Mouse (Mus musculus) gastrocnemius, postnatal 36 days (tissue): Measurements from ENCODE around the gene Fahd1. TPM values are rescaled to one million over a fixed set of nuclear protein-coding genes. Genes with fewer than 3 reads are reported as not detected.

Source experiments
- DNase-seq, 2 experiments: peaks; one replicate each; pipeline ENCODE4 v3.0.0; 2022
- intact Hi-C: fragments of 180-260 bp; cut with DNase I; formaldehyde crosslinking; loops from one replicate; pipeline ENCODE4 v1.15.1; 2025
- total RNA-seq, 2 experiments: library from RNA; stranded (reverse); gene quantifications; 2 replicates each; pipeline ENCODE4 v1.2.3; 2021

Fahd1 gene
- total RNA-seq, 2 experiments from 2014 or later = 40.3 to 42.1 TPM

DNA sequence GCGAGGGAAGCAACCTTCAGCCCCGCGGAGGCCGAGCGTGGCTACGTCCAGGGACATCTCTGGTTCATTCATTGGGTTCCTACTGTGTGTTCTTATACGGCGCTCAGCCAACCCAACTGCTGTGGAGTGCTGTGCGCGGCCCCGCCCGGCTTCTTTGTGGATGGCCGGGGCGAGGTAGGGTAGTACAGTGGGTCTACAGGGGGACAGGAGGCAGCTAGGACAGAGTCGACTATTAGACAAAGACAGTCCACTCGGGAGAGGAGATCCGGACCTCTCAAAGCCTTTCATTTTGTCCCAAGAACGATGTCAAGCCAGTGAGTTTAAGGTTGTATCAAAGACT lies 36.7 kb upstream of the Fahd1 start:
- intact Hi-C loops = no loop called here
- DNase-seq = no peak

DNA sequence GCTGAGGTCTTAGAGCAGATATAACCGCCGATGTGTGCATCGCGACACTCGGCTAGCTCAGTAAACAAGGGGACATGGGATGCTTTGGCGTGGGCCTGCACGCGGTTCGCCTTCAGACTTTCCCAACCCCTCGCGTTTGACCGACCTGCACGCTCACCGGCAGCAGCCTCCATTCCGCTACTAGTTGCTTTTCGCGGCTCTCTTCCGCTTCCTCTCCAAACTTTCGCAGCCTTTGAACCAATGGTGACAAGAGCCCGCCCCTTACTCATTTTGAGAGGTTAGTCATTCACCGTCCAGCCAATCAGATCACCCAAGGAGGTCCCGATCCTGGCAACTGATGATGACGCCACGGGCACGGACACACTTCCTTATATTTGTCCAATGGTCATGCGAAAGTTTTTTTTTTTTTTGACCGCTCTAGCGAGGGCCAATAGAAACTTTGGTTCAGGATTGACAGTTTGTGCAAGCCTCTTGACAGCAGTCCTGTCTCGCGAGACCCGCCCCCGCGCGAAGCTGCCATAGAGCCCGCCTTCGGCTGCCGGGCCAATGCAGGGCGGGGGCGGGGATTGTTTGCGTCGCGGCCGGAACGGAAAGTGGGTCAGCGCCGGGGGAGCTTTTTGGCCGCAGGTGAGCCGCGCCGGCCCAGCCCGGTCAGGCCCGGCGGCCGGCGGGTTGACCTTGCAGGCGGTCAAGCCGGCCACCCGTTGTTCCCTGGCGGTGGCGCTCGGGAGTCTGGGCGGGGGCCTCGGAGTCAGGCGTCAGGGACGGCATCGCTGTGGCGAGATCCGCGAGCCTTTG lies 36.2 kb upstream of the Fahd1 start, which contains the start of the genes Nubp2 and Spsb3:
Gene Nubp2, minus strand, starts transcription at position 216 of the 798 bp plus-strand sequence.
Gene Spsb3, plus strand, starts transcription at position 510 of the 798 bp plus-strand sequence.
- intact Hi-C loops = no loop called here
- peak; percentile 92 to 98 for DNase-seq

DNA sequence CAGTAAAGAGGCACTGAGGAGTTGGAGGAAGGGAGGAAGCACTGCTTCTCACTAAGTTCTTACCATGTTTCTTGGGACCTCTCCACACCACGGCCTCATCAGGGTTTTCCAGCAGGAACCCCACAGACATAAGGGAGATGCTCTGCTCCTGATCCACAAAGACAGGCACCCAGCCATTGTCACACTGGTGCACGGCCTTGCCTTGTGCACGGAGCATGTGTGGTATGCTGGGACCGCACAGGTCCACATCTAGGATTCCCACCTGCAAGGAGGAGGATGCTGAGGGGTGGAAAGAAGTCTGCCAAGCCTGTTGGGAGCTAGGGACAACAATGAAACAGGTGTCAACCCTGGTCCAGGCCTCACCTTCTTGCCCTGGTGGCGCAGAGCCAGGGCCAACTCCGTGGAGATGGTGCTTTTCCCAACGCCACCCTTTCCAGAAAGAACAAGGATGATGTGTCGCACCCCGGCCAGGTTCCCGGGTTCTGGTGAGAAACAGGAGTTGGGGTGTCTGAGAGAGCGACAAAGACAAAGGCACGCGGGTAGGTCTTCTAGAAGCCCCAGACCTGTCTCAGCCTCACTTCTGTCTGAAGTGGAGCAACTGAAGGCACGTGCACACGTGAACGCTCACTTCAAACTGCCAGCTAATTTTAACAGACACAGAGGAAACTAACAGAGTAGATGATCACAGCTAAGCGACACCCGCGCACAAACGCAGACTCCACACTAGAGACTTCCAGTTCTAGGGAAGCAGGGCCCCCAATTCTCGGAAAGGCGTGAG lies 35.4 kb upstream of the Fahd1 start:
- no peak for DNase-seq
- intact Hi-C loops = no loop called here

DNA sequence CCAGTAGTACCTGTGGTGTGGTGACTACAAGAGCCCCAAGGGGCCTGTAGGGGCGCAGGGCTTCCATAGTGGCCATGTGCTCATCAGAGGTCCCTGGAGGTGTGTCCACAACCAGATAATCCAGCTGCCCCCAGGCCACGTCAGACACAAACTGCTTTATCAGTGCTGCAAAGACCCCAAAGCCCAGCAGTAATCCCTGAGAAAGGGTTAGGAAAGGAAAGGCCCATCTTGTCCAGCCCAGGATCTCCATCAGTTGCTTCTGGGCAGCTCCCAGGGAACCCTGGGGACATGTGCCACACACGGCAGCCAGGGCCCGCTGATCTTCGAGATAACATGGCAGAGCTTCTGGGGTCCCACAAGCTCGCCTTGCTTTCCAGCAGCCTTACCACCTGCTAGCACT lies 34.2 kb upstream of the Fahd1 start:
- intact Hi-C loops = loop anchor here (5.0 kb wide), 1 partner anchor 137 kb away; no protein-coding TSS in a partner anchor
- DNase-seq = no peak

DNA sequence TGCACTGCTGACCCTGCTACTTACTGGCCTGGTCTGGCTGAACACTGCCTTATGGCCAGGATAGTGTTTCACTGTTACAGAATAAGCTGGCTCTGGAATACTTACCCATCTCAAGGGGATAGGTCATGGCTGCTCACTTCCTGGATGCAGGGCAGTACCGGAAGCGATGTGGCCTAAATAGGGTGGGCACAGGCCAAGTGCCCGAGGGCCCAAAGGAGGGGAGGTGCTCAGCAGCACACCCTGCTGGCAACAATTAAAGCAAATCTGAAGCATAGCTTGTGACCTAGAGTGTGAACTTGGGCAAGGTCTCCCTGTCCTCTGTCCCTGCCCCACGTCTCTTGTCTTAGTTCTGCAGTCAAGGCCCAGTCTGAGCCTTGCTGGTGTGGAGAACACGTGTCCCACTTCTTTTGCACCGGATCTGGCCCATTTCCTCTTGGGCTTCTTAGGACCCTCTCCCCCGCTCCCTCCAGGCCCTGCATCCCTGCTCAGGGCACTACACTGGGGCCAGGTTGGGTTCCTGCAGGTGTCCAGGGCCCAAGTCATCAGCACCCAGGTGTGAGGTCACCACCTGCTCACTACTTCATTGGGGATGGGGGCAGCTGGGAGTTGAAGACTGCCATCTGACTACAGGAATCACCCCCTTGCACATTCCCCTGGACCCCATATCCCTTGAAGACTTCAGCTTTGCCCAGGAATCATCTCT lies 31.7 kb upstream of the Fahd1 start:
- intact Hi-C loops = loop anchor here (5.0 kb wide), 1 partner anchor 135 kb away; no protein-coding TSS in a partner anchor
- no peak for DNase-seq

DNA sequence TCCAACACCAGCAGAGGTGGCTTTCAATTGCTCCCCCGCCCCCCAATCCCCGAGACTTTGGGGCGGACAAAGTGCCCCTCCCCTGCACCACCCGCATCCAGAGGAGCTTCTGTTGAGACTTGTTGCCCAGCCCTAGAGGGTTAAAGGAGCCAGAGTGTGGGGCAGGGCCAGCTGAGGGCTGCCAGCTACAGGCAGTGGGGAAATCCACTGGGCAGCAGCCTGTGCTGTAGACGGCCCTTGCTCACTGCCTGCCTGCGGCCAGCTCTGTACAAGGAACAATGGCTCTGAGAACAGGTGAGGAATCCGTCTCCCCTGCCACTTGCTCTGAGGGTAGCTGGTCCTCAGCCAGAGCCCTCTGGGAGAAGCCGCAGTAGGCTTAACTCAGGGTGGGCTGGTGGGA lies 28.4 kb upstream of the Fahd1 start:
- DNase-seq = no peak
- intact Hi-C loops = no loop called here

DNA sequence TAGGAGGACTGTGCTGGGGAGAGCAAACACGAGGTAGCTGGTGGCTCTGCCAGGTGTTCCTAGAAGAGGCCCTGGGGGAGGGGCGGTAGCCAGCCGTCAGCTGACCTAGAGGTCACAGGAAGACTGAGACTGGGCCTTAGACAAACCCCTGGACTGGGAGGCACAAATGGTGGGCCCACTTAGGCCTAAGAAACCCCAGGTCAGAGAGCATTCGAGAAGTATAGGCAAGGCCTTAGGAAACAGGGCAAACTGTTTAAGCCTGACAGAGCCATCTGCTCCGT lies 27.9 kb upstream of the Fahd1 start:
- DNase-seq = peak; percentile 48 to 51
- intact Hi-C loops = no loop called here

DNA sequence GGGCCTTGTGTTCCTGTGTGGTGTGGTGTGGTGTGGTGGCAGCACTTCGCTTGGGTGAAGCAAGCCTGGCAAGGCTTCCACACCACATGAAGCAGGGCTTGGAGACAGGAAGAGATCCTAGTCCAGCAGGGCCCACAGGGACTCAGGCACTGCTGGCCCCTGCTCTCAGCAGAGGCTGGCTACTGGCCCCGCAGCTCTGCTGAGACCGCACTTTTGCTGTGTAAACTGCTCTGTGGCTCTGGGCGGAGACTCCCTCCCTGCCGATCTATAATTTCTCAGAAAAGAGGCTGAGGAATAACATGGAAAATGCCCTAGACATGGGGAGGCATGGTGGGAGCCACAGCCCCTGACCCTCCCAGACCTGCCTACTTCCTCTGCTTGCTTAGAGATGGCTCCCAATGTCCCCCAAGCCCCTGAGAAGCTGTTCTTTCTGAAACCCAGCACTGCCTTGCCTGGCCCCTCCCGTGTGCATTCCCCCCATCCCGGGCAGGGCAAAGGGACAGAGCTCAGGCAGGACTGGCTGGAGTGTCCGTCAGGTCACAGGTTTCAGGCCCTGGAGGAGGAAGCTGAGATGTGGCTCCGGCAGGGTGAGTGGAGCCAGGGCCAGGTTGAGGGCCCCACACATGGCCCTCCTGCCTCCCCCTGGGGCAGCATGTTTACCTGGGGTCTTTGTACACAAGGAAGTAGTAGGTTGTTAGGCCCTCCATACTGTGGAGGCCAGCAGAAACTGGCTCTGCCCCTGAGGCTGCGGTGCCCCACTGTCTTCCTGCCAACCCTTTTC lies 27.4 kb upstream of the Fahd1 start:
- intact Hi-C loops = loop anchor here (2.0 kb wide), 1 partner anchor 27 kb away; the partner anchor contains the start of gene Fahd1
- DNase-seq = peak in 1 of 2 experiments; percentile 50

DNA sequence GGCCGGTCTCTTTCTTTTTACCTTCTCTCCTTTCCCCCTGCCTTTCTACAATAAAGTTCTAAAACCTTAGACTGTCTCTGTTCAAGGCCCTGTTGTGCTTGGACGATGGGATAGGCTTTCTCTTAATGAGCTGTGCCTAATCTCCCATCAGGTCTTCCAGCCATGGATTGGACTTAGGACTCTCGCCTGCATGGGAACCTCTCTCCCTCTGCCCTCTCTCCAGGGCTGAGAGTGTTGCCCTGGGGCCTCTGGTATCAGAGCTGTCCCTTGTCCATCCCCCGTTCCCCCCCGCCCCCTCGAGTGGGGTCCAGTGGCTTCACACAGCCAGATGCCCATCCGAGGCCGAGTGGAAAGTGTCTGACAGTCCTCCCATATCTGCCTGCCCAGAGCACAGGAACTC lies 24.8 kb upstream of the Fahd1 start:
- no peak for DNase-seq
- intact Hi-C loops = no loop called here

DNA sequence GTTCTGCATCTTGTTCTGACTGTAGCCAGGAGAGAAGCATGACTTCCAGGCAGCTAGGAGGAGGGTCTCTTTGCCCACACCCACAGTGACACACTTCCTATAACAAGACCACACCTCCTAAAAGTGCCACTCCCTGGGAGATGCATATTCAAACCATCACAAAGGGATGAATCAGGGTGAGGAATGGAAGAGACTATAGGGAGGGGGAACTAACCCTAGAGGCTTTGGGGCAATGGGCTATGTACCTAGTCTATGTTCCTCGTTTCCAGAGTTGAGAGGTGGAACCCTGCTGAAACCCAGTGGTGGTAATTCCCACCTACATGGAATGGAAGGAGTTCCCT lies 24.2 kb upstream of the Fahd1 start:
- intact Hi-C loops = no loop called here
- DNase-seq = no peak

DNA sequence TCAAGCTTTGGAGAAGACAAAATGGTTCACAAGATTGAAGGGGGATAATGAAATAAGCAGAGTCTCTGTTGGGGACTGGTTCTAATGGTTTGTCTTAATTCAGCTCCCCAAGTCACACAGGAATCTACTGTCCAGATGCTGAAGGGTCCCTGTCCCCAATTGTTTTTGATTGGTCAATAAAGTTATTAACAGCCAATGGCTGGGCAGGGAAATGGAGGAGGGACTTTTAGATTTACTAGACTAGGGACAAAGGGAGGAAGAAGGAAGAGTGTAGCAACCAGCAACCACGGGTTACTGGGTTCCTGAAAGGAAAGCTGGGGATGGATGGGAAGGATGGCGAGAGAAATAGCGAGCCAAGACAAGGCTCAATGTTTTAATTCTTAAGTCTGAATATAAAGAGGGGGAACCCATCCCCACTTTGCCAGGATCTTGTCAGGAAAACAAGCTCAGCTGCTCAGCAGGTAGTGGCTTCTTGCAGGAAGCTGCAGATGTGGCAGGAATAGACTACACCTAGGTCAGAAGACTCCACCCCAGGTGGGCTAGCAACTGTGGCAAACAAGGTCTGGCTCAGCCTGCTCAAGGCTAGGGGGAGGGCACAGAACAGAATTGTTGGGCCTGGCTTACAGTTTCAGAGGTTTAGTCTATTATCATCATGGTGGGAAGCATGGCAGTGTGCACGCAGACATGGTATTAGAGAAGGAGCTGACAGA lies 23.7 kb upstream of the Fahd1 start:
- DNase-seq = no peak
- intact Hi-C loops = no loop called here

DNA sequence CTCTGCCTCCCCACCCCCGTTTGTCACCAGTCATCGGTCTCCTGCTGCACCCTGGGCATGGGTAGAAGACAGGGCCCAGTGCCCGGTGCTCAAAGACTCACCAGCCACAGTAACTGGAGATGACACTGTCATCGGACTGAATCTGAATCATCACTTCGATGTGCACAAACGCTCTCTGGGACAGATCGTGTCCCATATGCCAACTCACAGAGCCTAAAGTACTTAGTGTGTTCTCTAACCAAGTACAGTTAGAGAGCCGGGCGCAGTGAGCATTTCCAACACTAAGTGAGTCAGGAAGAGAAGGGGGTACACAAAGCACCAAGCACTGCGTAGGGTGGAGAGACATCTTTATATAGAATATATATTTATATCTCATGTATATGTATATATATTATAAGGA lies 17.8 kb upstream of the Fahd1 start:
- DNase-seq = no peak
- intact Hi-C loops = no loop called here

DNA sequence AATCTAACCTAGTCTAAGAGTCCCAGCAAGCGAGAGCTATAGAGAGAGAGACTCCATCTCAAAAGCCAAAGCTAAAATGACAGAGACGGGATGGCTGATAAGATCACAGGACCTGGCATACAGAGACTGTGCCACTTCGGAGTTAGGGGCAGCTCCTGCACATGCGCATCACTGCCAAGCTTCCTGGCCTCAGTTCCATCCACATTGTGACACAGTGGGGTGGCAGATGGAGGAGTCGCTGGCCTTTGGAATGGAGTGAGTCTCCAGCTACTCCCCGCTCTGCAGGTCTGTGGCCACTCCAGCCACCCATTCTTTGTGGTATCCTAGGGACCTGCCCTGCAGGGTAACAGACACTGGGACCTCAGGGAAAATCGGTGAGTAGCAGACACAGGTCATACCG lies 15.6 kb upstream of the Fahd1 start, which contains the start of gene Igfals:
Gene Igfals, plus strand, starts transcription at position 222 of the 400 bp plus-strand sequence.
- intact Hi-C loops = no loop called here
- no peak for DNase-seq

DNA sequence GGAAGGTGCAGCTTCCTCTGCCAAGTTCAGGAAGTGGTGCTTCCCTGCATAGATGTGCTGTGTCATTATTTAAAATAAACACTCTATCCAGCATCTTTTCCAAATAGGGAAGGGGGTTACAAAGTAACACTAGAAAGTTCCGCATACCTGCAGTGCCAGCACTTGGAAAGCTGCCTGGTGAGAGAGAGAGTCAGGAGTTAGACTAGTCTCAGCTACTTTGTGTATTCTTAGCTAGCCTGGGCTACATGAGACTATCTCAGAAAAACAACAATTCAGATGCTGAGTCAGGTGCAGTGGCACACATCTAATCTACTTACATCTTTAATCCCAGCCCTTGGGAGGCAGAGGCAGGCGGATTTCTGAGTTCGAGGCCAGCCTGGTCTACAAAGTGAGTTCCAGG lies 11.6 kb upstream of the Fahd1 start:
- intact Hi-C loops = no loop called here

DNA sequence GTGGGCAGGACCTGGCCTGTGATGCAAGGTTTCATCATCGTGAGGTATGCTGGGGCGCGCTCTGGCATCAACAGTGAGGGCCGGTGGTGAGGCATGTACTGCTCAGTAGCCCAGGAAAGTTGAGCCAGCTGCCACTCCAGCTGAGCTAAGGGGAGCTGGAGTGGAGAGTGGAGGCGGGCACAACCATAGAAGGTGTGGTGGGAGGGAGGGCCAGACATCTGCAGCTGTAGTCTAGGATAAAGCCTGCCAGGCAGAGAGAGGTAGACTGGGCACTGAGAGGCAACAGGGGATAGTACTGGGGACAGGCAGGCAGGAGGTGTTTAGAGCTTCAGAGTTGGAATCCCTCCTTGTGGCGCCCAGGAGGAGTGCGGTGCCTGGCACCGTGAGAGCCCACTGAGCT lies 9.9 kb upstream of the Fahd1 start:
- no peak for DNase-seq
- intact Hi-C loops = no loop called here

More for the DNA sequence above, 11.6 kb upstream of the Fahd1 start:
- DNase-seq = no peak

DNA sequence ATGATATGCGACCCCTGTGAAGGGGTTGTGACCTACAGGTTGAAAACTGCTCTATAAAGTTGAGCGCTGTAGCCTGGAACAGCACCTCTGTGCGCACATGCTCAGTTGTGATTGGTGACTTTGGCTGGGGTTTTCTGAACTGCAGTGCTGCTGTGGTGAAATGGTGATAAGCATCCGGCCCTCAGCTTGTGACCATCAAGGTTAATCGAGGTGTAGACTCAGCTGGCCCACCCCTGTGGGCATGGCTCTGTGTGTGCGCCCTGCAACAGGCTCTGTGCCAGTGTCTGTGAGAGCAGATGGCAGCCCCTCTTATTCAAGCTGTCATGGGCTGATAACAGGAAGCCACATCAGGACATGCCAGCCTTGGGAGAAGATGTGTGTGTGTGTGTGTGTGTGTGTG lies 8.8 kb upstream of the Fahd1 start:
- no peak for DNase-seq
- intact Hi-C loops = no loop called here

DNA sequence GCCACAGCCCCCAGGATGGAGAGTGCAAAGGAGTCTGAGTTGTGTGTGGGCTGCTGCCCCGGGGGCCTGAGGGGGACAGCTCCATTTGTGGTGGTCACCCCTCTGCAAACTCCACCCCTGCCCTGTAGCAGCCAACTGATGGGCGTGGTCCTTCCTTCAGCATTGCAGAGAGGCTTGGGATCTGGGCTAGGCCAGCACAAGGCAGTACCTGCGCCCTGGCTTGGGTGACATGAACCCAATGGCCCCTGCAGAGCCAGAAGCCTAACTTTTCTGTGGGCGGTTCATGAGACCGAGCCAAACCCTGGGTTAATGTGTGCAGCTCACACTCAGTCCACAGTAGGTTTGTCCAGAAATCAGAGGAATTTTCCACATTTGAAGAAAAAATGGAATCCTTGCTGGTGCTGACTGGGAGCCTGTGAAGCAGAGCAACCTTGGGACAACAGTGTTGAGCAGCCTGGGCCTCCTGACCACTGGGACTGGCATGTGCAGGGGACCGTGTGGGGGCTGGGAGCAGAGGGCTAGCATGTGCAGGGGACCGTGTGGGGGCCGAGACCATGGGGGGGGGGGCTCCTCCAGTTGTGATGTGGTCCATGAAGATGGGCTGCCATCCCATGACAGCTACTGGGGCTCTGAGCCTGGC lies 7.8 kb upstream of the Fahd1 start:
- DNase-seq = no peak
- intact Hi-C loops = no loop called here

DNA sequence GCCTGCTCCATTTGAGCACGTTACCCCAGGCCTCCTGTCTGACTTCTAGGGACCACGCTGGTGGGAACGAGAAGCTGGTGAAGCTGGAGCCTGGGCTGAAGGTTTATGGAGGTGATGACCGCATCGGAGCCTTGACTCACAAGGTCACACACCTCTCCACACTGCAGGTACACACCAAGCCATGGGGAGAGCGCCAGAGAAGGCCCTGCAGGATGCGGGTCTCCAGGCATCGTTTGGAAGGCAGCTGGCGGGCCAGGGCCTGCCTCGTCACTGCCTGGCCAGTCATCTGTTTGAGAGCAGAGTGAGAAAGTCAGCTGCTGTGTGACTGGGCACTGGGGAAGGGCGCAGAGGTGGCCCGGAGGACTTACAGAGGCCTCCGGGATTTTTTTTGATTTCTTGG lies 6.4 kb upstream of the Fahd1 start:
- DNase-seq = no peak

DNA sequence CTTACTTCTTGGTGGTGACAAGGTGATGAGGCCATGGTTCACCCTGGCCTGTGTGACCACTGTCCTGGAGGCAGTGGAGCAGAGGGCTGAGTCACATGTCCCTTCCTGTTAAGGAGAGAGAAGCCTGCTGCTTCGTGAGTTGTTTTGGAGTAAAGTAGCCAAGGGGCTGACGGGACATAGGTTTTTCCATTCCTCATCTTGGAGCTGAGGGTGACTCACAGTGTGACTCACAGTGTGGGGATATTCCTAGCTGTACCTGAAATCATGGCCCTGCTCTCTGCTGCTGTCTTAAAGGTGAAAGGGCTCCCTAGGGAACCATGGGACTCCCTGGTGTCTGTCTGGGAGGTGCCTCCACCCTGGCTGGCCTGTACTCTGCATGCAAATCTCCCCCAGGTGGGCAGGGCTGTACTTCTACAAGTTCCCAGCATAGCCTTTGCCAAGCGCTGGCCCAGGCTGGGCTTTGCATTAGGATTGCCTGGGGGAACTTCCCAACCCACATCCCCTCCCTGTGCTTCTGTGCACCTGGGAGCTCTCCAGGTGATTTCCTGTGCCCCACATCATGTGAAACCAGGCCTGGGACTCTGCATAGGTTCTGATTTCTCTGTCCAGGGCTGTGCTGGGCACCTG lies 5.8 kb upstream of the Fahd1 start:
- intact Hi-C loops = no loop called here
- no peak for DNase-seq

More for the DNA sequence above, 6.4 kb upstream of the Fahd1 start:
- intact Hi-C loops = no loop called here
